Mouse (Mus musculus) lung, adult 2 months (tissue): ENCODE measurements at regions not wholly inside any gene's neighbourhood (a gene's known extent, or its start where the extent isn't known, plus 50 kb on each side); places are given as distances from the start of the nearest gene placed in this dataset.

Source experiments
- CTCF ChIP-seq: fragments of 200-500 bp; IDR thresholded peaks from 2 replicates; pipeline ENCODE4 v1.5.1; 2011; ENCODE audit warnings: mild to moderate bottlenecking, low read length, control low read depth; ENCODE audit not compliant: insufficient read depth
- POLR2A ChIP-seq: fragments of 200-500 bp; IDR thresholded peaks from 2 replicates; pipeline ENCODE4 v1.6.1; 2011; ENCODE audit warnings: low read depth, mild to moderate bottlenecking, control low read depth, low read length, borderline replicate concordance; ENCODE audit errors: extremely low read depth

- TF ChIP-seq CTCF, result no peak
- no peak for TF ChIP-seq POLR2A
Observed at GRCm38 (mm10) chr6:111738983-111739382, 534.6 kb upstream of the Lmcd1 start.
